Mouse (Mus musculus) limb, embryonic 15.5 days (tissue): Measurements from ENCODE around the gene Dock8. TPM values are rescaled to one million over a fixed set of nuclear protein-coding genes. Genes with fewer than 3 reads are reported as not detected.

ENCODE experiments used
- ATAC-seq: fragments of 200-750 bp; cut with Nextera tagmentation; 2 replicates; pipeline ENCODE4 v1.8.0; 2017; ENCODE audit warnings: low read depth, moderate TSS enrichment; ENCODE audit not compliant: insufficient number of reproducible peaks, low FRiP score, low TSS enrichment
- H3K27ac ChIP-seq: fragments of 300-500 bp; sonication (generic); 2 replicates; pipeline ENCODE4 v1.5.1; 2015; ENCODE audit warnings: moderate library complexity, mild to moderate bottlenecking, inconsistent platforms
- H3K27me3 ChIP-seq: fragments of 300-500 bp; sonication (generic); 2 replicates; pipeline ENCODE4 v1.6.1; 2015; ENCODE audit warnings: inconsistent platforms
- H3K36me3 ChIP-seq: fragments of 300-500 bp; sonication (generic); 2 replicates; pipeline ENCODE4 v1.6.1; 2015; ENCODE audit warnings: inconsistent platforms
- H3K4me1 ChIP-seq: fragments of 300-500 bp; sonication (generic); 2 replicates; pipeline ENCODE4 v1.6.1; 2015; ENCODE audit warnings: inconsistent platforms
- H3K4me2 ChIP-seq: fragments of 300-500 bp; sonication (generic); 2 replicates; pipeline ENCODE4 v1.6.1; 2015; ENCODE audit warnings: mild to moderate bottlenecking, inconsistent platforms
- H3K4me3 ChIP-seq: fragments of 300-500 bp; sonication (generic); 2 replicates; pipeline ENCODE4 v1.5.1; 2015; ENCODE audit warnings: mild to moderate bottlenecking, inconsistent platforms
- H3K9ac ChIP-seq: fragments of 300-500 bp; sonication (generic); 2 replicates; pipeline ENCODE4 v1.6.1; 2015; ENCODE audit warnings: inconsistent platforms
- H3K9me3 ChIP-seq: fragments of 300-500 bp; sonication (generic); 2 replicates; pipeline ENCODE4 v1.6.1; 2016; ENCODE audit warnings: inconsistent platforms
- WGBS: fragments of 180-500 bp; shearing (Covaris S2); methylation state at CpG from one replicate; pipeline ENCODE4 v1.1.7; 2015; 5-methylcytosine and 5-hydroxymethylcytosine counted together
- polyA plus RNA-seq: library from polyadenylated mRNA; unstranded; fragments of >200 nt; fragmentation: Nextera tagmentation; extraction: Ambion mirVana; gene quantifications from 2 replicates; pipeline ENCODE4 v1.2.1, GENCODE M21; 2015

Gene Dock8
- polyA plus RNA-seq, 1 experiment from 2014 or later = 6.2 TPM

GRCm38 (mm10) chr19:25052355-25052754 lies 53.0 kb downstream of the Dock8 start:
- no peaks in the 10 kb centered on the region for H3K4me1 ChIP-seq
- 86% methylated on average over 7 of the region's 7 CpGs for WGBS
- no peak for ATAC-seq
- no peak overlapping the region for H3K27ac ChIP-seq
- H3K4me2 ChIP-seq = no peak overlapping the region
- no peaks in the 10 kb centered on the region for H3K27me3 ChIP-seq
- no peaks in the 10 kb centered on the region for H3K36me3 ChIP-seq
- no peak overlapping the region for H3K9ac ChIP-seq
- no peaks in the 10 kb centered on the region for H3K9me3 ChIP-seq
- no peak overlapping the region for H3K4me3 ChIP-seq

- WGBS = 69% methylated on average over 7 of the region's 7 CpGs
- H3K9ac ChIP-seq = no peak overlapping the region
- no peak overlapping the region for H3K27ac ChIP-seq
- H3K9me3 ChIP-seq = no peaks in the 10 kb centered on the region
- no peak for ATAC-seq
- H3K27me3 ChIP-seq = no peaks in the 10 kb centered on the region
- H3K4me1 ChIP-seq = no peaks in the 10 kb centered on the region
- H3K4me3 ChIP-seq = no peak overlapping the region
- no peak overlapping the region for H3K4me2 ChIP-seq
- H3K36me3 ChIP-seq = no peaks in the 10 kb centered on the region
Measured at GRCm38 (mm10) chr19:25053152-25053551, 53.8 kb downstream of the Dock8 start.

GRCm38 (mm10) chr19:25055025-25055424 lies 55.7 kb downstream of the Dock8 start:
- no peaks in the 10 kb centered on the region for H3K9me3 ChIP-seq
- no peaks in the 10 kb centered on the region for H3K36me3 ChIP-seq
- WGBS = 91% methylated on average over 7 of the region's 7 CpGs
- peaks cover 3% of the 10 kb centered on the region for H3K4me1 ChIP-seq
- no peak overlapping the region for H3K9ac ChIP-seq
- no peak overlapping the region for H3K4me2 ChIP-seq
- H3K27me3 ChIP-seq = no peaks in the 10 kb centered on the region
- ATAC-seq = no peak
- H3K4me3 ChIP-seq = no peak overlapping the region
- no peak overlapping the region for H3K27ac ChIP-seq

- Histone ChIP-seq H3K4me1 (peaks cover 9% of the 10 kb centered on the region), H3K4me3 (no peak overlapping the region), H3K4me2 (no peak overlapping the region), H3K27ac (no peak overlapping the region), H3K9ac (no peak overlapping the region), H3K27me3 (no peaks in the 10 kb centered on the region), H3K36me3 (no peaks in the 10 kb centered on the region), H3K9me3 (no peaks in the 10 kb centered on the region)
- WGBS = 87% methylated on average over 7 of the region's 7 CpGs
- no peak for ATAC-seq
Measured at GRCm38 (mm10) chr19:25055559-25055958, 56.2 kb downstream of the Dock8 start.

- Histone ChIP-seq H3K4me2 (no peak overlapping the region), H3K9me3 (no peaks in the 10 kb centered on the region), H3K4me1 (peaks cover 14% of the 10 kb centered on the region), H3K27ac (no peak overlapping the region), H3K9ac (no peak overlapping the region), H3K27me3 (no peaks in the 10 kb centered on the region), H3K36me3 (no peaks in the 10 kb centered on the region), H3K4me3 (no peak overlapping the region)
- no peak for ATAC-seq
- 82% methylated on average over 10 of the region's 10 CpGs for WGBS
Measured at GRCm38 (mm10) chr19:25056224-25056623, 56.9 kb downstream of the Dock8 start.

GRCm38 (mm10) chr19:25057826-25058225 lies 58.5 kb downstream of the Dock8 start:
- Histone ChIP-seq H3K4me1 (peaks cover 19% of the 10 kb centered on the region), H3K4me2 (no peak overlapping the region), H3K27me3 (no peaks in the 10 kb centered on the region), H3K36me3 (no peaks in the 10 kb centered on the region), H3K9me3 (no peaks in the 10 kb centered on the region), H3K9ac (no peak overlapping the region), H3K27ac (no peak overlapping the region), H3K4me3 (no peak overlapping the region)
- 89% methylated on average over 8 of the region's 8 CpGs for WGBS
- no peak for ATAC-seq

- Histone ChIP-seq H3K4me1 (peaks cover 19% of the 10 kb centered on the region), H3K36me3 (no peaks in the 10 kb centered on the region), H3K27ac (peak overlapping the region; percentile 72), H3K9ac (no peak overlapping the region), H3K27me3 (no peaks in the 10 kb centered on the region), H3K4me3 (peak overlapping the region; percentile 17; the same call in 1 of the 2 replicates), H3K4me2 (peak overlapping the region; percentile 40), H3K9me3 (no peaks in the 10 kb centered on the region)
- ATAC-seq = no peak
- 59% methylated on average over 7 of the region's 7 CpGs for whole genome bisulfite sequencing
Measured at GRCm38 (mm10) chr19:25059847-25060364, 60.6 kb downstream of the Dock8 start.

GRCm38 (mm10) chr19:25060375-25060774 lies 61.0 kb downstream of the Dock8 start:
- peak overlapping the region; percentile 17 for H3K4me3 ChIP-seq
- no peak overlapping the region for H3K9ac ChIP-seq
- ATAC-seq = 0 out of 2 replicates have a peak, but pooled peaks have one; percentile 65
- WGBS = 9% methylated on average over 9 of the region's 9 CpGs
- H3K4me1 ChIP-seq = peaks cover 19% of the 10 kb centered on the region
- peak overlapping the region; percentile 72 for H3K27ac ChIP-seq
- H3K4me2 ChIP-seq = peak overlapping the region; percentile 40
- H3K9me3 ChIP-seq = no peaks in the 10 kb centered on the region
- no peaks in the 10 kb centered on the region for H3K27me3 ChIP-seq
- H3K36me3 ChIP-seq = no peaks in the 10 kb centered on the region

- Histone ChIP-seq H3K9ac (no peak overlapping the region), H3K4me2 (no peak overlapping the region), H3K36me3 (no peaks in the 10 kb centered on the region), H3K4me3 (no peak overlapping the region), H3K27ac (no peak overlapping the region), H3K27me3 (no peaks in the 10 kb centered on the region), H3K4me1 (peaks cover 19% of the 10 kb centered on the region), H3K9me3 (no peaks in the 10 kb centered on the region)
- 62% methylated on average over 9 of the region's 9 CpGs for WGBS
- no peak for ATAC-seq
Measured at GRCm38 (mm10) chr19:25062188-25062856, 63.0 kb downstream of the Dock8 start.

- Histone ChIP-seq H3K36me3 (no peaks in the 10 kb centered on the region), H3K27me3 (no peaks in the 10 kb centered on the region), H3K9ac (no peak overlapping the region), H3K4me1 (peaks cover 19% of the 10 kb centered on the region), H3K27ac (no peak overlapping the region), H3K4me2 (no peak overlapping the region), H3K4me3 (no peak overlapping the region), H3K9me3 (no peaks in the 10 kb centered on the region)
- 72% methylated on average over 2 of the region's 2 CpGs for WGBS
- ATAC-seq = no peak
Measured at GRCm38 (mm10) chr19:25062857-25063240, 63.5 kb downstream of the Dock8 start.

- H3K4me2 ChIP-seq = no peak overlapping the region
- H3K4me3 ChIP-seq = no peak overlapping the region
- H3K9me3 ChIP-seq = no peaks in the 10 kb centered on the region
- H3K27ac ChIP-seq = no peak overlapping the region
- ATAC-seq = no peak
- WGBS = 85% methylated on average over 9 of the region's 9 CpGs
- no peak overlapping the region for H3K9ac ChIP-seq
- H3K4me1 ChIP-seq = peaks cover 4% of the 10 kb centered on the region; the same call in 1 of the 2 replicates
- no peaks in the 10 kb centered on the region for H3K27me3 ChIP-seq
- no peaks in the 10 kb centered on the region for H3K36me3 ChIP-seq
Measured at GRCm38 (mm10) chr19:25066229-25066628, 66.9 kb downstream of the Dock8 start.

GRCm38 (mm10) chr19:25068518-25068917 lies 69.2 kb downstream of the Dock8 start:
- Histone ChIP-seq H3K9ac (no peak overlapping the region), H3K9me3 (no peaks in the 10 kb centered on the region), H3K27ac (no peak overlapping the region), H3K4me3 (no peak overlapping the region), H3K4me2 (no peak overlapping the region), H3K27me3 (no peaks in the 10 kb centered on the region), H3K36me3 (no peaks in the 10 kb centered on the region), H3K4me1 (no peaks in the 10 kb centered on the region)
- 85% methylated on average over 8 of the region's 8 CpGs for WGBS
- ATAC-seq = no peak
